Mouse (Mus musculus) CD4-positive helper T cell, adult 2 months (primary cell): ENCODE measurements at regions not wholly inside any gene's neighbourhood (a gene's known extent, or its start where the extent isn't known, plus 50 kb on each side); places are given as distances from the start of the nearest gene placed in this dataset.

Source experiments
- DNase-seq: peaks from one replicate; pipeline ENCODE4 v3.0.0-alpha.2; 2012; ENCODE audit warnings: low read depth, missing footprints, low spot score

- DNase-seq, result no peak
Observed at GRCm38 (mm10) chr4:142967604-142968003, 245.2 kb downstream of the Prdm2 start.

GRCm38 (mm10) chr4:142956832-142957429 lies 255.9 kb downstream of the Prdm2 start:
- no peak for DNase-seq

GRCm38 (mm10) chr4:142956376-142956775 lies 256.4 kb downstream of the Prdm2 start:
- DNase-seq, result no peak

GRCm38 (mm10) chr4:142953724-142954123 lies 259.1 kb downstream of the Prdm2 start:
- DNase-seq, result no peak

GRCm38 (mm10) chr4:142952879-142953278 lies 259.9 kb downstream of the Prdm2 start:
- DNase-seq, result no peak

GRCm38 (mm10) chr4:142947673-142948072 lies 265.1 kb downstream of the Prdm2 start:
- no peak for DNase-seq

- no peak for DNase-seq
Observed at GRCm38 (mm10) chr4:142933627-142934026, 279.2 kb downstream of the Prdm2 start.

- no peak for DNase-seq
Observed at GRCm38 (mm10) chr4:142929245-142929644, 283.6 kb downstream of the Prdm2 start.

GRCm38 (mm10) chr4:142927328-142928108 lies 285.3 kb downstream of the Prdm2 start:
- DNase-seq, result no peak

GRCm38 (mm10) chr4:142925111-142925510 lies 287.7 kb downstream of the Prdm2 start:
- no peak for DNase-seq

- DNase-seq, result no peak
Observed at GRCm38 (mm10) chr4:142909355-142909947, 303.3 kb downstream of the Prdm2 start.

GRCm38 (mm10) chr4:142908782-142909181 lies 304.0 kb downstream of the Prdm2 start:
- DNase-seq, result no peak

GRCm38 (mm10) chr4:142903356-142904032 lies 309.3 kb downstream of the Prdm2 start:
- DNase-seq, result no peak

- no peak for DNase-seq
Observed at GRCm38 (mm10) chr4:142900792-142901191, 312.0 kb downstream of the Prdm2 start.

GRCm38 (mm10) chr4:142898994-142899393 lies 313.8 kb downstream of the Prdm2 start:
- DNase-seq, result no peak

- no peak for DNase-seq
Observed at GRCm38 (mm10) chr4:142890711-142891110, 322.1 kb downstream of the Prdm2 start.

- no peak for DNase-seq
Observed at GRCm38 (mm10) chr4:142888891-142889290, 323.9 kb downstream of the Prdm2 start.

- no peak for DNase-seq
Observed at GRCm38 (mm10) chr4:142887876-142888275, 324.9 kb downstream of the Prdm2 start.

- no peak for DNase-seq
Observed at GRCm38 (mm10) chr4:142880323-142880759, 332.5 kb downstream of the Prdm2 start.

- DNase-seq, result no peak
Observed at GRCm38 (mm10) chr4:142876151-142876550, 336.6 kb downstream of the Prdm2 start.

GRCm38 (mm10) chr4:142875105-142875504 lies 337.7 kb downstream of the Prdm2 start:
- no peak for DNase-seq

- DNase-seq, result no peak
Observed at GRCm38 (mm10) chr4:142866341-142866740, 346.5 kb downstream of the Prdm2 start.
